Mouse (Mus musculus): Measurements from ENCODE around the gene Grm4.

Grm4 gene

GRCm38 (mm10) chr17:27511865-27512618, 9.2 kb downstream of the Grm4 start:
- no peak for DNase-seq (ENCODE audit: low read depth, low spot score)

- DNase-seq (ENCODE audit: low read depth, low spot score) = no peak
Measured at GRCm38 (mm10) chr17:27511125-27511735, 10.0 kb downstream of the Grm4 start.

DNA sequence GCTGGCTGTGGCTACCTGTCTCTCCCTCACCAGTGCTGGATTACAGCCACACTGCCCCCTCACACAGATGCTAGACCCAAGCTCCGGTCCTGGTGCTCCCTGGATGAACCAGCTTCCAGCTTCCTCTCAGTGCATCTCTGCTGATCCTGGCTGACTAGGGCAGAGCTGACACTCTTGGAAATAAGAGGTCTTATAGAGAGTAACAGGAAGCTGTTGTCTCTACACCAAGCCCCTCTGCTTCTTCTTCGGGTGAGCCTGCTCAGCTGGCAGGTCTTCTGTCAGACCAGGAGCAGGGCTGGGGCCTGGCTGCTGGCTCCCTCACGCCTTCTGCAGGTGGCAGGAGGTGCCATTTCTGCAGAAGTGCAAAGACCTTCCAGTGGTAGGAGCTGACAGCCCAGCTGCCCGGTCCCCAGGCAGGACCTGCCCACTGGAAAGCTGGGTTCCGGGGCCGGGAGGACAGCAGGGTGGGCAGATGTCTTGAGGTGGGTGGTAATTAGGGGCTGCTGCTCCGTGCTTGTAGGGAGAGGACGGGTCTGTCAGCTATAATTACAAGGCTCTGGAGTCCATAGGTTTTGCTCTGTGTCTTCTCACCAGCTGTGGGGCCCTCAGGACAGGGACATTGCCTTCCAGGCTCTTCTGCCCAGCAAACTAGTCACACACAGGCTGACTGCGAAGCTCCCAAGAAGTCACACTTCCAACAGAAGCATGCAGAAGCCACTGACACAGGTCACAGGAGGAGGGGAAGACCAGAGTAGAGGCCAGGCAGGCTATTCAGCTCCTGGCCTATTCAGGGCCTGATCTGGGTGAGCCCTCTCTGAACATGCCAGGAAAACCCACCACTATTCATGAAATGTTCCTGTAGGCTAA, 10.7 kb downstream of the Grm4 start:
- no peak for DNase-seq (ENCODE audit: low read depth, low spot score)

DNA sequence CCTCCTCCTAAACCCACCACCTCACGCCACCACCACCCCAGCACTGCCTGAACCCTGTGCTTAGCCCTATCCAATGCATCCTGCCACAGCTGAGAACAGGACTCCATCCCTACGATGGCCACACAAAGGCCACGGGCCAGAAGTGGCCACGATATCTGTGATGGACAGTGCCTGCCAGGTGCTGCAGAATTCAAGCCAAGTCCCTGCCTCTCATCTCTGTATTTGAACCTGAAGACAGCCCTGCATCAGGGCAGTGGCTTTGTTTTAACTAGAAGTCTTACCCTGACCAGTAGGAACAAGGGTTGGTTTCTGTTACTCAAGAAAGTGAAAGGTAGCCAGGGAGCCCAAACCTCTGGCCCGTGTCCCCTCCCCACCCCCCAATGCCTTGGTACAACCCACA, 12.1 kb downstream of the Grm4 start:
- DNase-seq (ENCODE audit: low read depth, low spot score) = no peak

DNA sequence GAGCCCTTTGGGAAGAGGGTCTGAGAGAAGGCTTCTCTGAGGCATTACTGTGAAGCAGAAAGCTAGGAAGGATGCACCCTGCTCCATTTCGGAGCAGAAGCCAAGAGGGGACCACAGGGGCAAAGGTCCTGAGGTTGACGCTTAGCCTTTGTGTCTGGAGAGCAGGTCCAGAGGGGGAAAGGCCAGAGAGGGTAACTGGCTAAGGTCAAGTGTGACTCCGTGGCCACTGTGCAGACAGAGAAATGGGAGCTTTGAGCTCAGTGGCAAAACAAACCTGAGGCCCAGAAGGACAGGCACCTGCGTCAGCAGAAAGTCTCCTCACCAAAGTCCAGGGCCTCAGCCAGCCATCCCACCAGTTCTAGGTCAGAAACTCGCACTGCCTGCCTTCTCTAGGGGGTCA, 12.7 kb downstream of the Grm4 start:
- DNase-seq (ENCODE audit: low read depth, low spot score) = no peak

GRCm38 (mm10) chr17:27508002-27508401, 13.2 kb downstream of the Grm4 start:
- DNase-seq (ENCODE audit: low read depth, low spot score) = no peak

- no peak for DNase-seq (ENCODE audit: low read depth, low spot score)
Measured at GRCm38 (mm10) chr17:27507591-27507945, 13.6 kb downstream of the Grm4 start.

DNA sequence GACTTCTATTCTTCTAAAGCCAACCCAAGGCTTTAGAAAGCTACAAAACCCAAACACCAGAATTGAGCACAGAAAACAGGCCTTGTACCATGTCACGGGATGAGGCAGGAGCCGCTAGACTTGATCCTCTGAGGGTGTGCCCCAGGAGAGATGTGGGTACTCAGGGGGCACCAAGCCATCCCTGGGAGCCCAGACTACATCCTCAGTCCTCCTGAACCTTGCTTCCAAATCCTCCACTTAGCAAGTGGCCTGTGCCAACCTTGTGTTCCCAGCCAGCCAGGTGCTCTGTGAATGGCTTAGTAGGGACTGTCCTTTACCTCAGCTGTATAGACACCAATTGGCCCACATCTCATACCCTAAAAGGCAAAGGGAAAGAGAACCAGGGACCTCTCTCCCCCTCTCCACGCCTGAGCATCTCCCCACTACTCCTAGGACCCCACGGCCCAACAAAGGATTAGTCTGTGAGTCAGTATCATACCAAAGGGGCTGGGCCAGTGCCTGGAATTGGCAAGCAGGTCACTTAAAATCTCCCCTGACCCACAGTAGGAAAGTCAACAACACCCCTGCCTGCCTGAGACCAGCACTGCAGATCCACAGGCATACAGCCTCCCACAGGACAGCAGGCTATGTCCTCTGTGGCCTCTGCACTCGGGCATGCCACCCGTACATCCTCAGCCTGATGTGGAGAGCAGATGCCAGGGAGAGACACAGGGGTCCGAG, 14.2 kb downstream of the Grm4 start:
- DNase-seq (ENCODE audit: low read depth, low spot score) = no peak

GRCm38 (mm10) chr17:27506362-27506761, 14.8 kb downstream of the Grm4 start:
- no peak for DNase-seq (ENCODE audit: low read depth, low spot score)

GRCm38 (mm10) chr17:27505221-27505881, 15.9 kb downstream of the Grm4 start:
- no peak for DNase-seq (ENCODE audit: low read depth, low spot score)

DNA sequence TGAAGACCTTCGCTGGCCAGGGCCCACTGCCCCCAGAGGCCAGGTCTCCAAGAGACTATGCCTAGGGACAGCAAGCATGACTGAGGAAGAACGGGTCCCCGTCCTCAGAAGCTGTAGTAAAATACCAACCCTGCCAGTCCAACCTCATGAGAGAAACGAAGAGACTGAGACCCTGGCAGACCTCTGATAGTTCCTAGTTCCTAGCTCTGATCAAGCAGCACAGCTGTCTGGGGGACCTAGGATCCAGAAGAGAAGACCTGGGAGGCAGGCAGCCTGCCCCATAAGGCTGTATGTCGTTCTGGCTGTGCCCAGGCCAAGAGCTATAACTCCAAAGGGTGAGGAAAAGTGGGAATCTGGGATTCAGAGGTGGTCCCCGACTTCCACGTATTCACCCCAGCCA, 17.3 kb downstream of the Grm4 start:
- no peak for DNase-seq (ENCODE audit: low read depth, low spot score)

GRCm38 (mm10) chr17:27502736-27503445, 18.3 kb downstream of the Grm4 start:
- no peak for DNase-seq (ENCODE audit: low read depth, low spot score)

GRCm38 (mm10) chr17:27502288-27502687, 18.9 kb downstream of the Grm4 start:
- no peak for DNase-seq (ENCODE audit: low read depth, low spot score)

DNA sequence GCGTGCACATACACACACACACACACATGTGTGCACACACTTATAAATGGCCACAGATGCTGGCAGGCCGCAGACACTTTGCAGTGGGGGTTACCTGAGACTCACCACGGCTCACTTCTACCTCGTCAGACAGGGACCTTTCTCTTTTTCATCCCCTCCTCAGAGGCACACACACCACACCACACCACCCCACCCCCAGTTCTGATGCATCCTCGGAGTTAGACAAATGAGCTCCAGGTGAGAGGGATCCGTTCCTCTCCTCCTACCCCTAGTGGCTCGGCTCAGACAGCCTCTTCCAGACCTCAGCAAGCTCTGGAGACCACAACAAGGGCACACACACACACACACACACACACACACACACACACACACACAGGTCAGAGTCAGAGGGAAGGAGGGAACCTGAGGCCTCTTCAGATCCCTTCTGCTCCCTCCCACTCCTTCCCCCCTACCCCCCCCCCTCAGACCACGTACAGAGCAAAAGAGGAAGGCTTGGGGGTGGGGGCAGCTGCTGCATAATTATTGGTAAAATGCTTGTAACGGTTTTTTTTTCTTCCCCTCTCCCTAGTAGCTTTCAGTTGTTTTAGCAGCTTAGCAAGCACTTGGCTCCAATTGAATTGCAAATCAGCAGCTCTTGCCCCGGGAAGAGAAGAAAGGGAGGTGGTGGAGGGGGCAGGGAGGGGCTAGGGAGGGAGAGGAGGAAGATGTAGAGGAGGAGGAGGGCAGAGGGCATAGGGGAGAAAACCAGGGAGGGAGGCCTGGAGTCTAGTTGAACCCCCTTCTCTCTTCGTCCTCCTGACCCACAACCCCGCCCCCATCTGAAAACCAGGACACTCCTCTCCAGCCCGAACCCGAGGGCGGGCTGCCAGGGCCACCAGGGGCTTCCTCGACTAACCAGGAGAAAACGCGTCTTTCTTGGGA, 19.6 kb downstream of the Grm4 start:
- DNase-seq (ENCODE audit: low read depth, low spot score) = peak; percentile 48

GRCm38 (mm10) chr17:27500811-27501210, 20.4 kb downstream of the Grm4 start:
- no peak for DNase-seq (ENCODE audit: low read depth, low spot score)

DNA sequence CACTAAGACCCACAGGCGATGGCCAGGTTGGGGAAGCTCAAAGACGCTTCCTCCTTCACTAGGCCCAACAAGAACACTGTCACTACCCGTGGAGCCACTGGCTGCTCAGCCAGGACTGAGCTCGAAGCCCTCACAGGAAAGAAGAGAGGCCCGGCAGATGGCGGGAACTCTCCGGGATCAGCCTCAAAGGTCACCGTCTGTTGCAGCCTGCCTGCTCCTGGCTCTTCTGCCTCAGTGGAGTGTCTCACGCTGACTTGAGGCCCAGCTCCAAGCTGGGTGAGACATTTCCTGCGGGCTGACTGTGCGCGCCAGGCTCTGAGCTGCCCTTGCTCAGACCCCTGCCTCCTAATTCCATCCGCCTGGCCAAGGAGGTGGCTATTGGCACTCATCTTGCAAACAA, 22.1 kb downstream of the Grm4 start:
- DNase-seq (ENCODE audit: low read depth, low spot score) = no peak

DNA sequence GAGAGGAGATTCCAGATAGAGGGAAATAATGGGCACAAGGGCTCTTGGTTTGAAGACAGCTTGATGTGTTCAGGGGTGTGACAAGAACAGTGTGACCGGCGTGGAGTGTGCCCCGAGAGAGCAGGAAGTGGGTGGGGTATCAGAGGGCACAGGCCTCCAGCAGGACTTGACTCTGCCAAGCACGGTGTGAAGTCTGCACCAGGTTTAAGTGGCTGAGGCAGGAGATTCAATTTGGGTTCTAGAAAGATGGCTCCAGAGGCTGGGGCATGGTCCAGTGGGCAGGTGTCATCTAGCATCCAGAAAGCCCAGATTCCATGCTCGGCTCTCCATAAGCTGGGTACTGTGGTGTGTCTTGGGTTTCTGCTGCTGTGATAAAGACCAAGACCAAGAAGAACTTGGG, 23.4 kb downstream of the Grm4 start:
- DNase-seq (ENCODE audit: low read depth, low spot score) = no peak

DNA sequence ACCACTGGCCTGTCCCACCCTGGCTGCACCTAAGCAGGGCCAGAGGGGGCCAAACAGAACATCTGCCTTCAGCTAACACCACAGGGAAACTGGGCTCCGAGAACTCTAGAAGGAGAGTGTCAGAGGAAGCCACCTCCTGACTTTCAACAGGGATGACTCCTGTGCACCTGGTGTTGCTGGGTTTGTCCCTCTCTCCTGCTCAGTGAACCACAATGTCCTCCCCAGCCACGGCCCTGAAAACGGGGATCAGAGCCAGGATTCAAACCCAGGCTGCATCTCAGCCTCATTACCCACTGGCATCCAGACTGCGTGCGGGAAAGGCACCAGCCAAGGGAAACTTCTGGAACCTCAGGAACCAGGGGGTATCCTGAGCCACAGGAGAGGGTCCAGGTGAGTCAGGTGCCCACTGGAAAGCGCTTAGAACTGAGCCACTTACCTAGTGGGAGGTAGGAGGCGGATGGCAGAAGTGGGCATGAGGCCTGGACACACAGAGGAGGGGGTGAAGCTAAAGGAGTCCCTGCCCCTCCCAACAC, 26.1 kb downstream of the Grm4 start:
- DNase-seq (ENCODE audit: low read depth, low spot score) = no peak

GRCm38 (mm10) chr17:27493969-27494368, 27.2 kb downstream of the Grm4 start:
- no peak for DNase-seq (ENCODE audit: low read depth, low spot score)

Measured in CD4-positive helper T cell, adult 2 months (primary cell).